Mouse (Mus musculus): Measurements from ENCODE around the gene Fam98a. TPM values are rescaled to one million over a fixed set of nuclear protein-coding genes. Genes with fewer than 3 reads are reported as not detected.

Gene Fam98a
- polyA plus RNA-seq, 1 experiment from 2014 or later, result 30.0 TPM

GRCm38 (mm10) chr17:75537050-75537445 lies 14.7 kb downstream of the Fam98a start:
- no peaks in the 10 kb centered on the region for H3K4me1 ChIP-seq (replicated peaks)
- H3K27me3 ChIP-seq, result no peaks in the 10 kb centered on the region
- 94% methylated on average over 7 of the region's 7 CpGs for WGBS
- no peak overlapping the region for H3K4me2 ChIP-seq (replicated peaks)
- peaks cover 36% of the 10 kb centered on the region for H3K36me3 ChIP-seq
- H3K9me3 ChIP-seq, result no peaks in the 10 kb centered on the region
- no peak overlapping the region for H3K4me3 ChIP-seq (replicated peaks)
- no peak overlapping the region for H3K9ac ChIP-seq (replicated peaks)
- H3K27ac ChIP-seq, result no peak overlapping the region
- ATAC-seq, result no peak

GRCm38 (mm10) chr17:75536396-75537049 lies 15.2 kb downstream of the Fam98a start:
- Histone ChIP-seq H3K4me1 (replicated peaks) (no peaks in the 10 kb centered on the region), H3K4me3 (replicated peaks) (no peak overlapping the region), H3K4me2 (replicated peaks) (no peak overlapping the region), H3K9me3 (no peaks in the 10 kb centered on the region), H3K36me3 (peaks cover 31% of the 10 kb centered on the region), H3K27ac (no peak overlapping the region), H3K9ac (replicated peaks) (no peak overlapping the region), H3K27me3 (no peaks in the 10 kb centered on the region)
- ATAC-seq, result 0 out of 2 replicates have a peak, but pooled peaks have one; percentile 60
- 43% methylated on average over 6 of the region's 6 CpGs for WGBS

- Histone ChIP-seq H3K9me3 (no peaks in the 10 kb centered on the region), H3K27ac (no peak overlapping the region), H3K4me3 (replicated peaks) (no peak overlapping the region), H3K4me1 (replicated peaks) (no peaks in the 10 kb centered on the region), H3K36me3 (peaks cover 31% of the 10 kb centered on the region), H3K4me2 (replicated peaks) (no peak overlapping the region), H3K27me3 (no peaks in the 10 kb centered on the region), H3K9ac (replicated peaks) (no peak overlapping the region)
- WGBS, result 94% methylated on average over 4 of the region's 4 CpGs
- no peak for ATAC-seq
These were observed 16.1 kb downstream of the Fam98a start for GRCm38 (mm10) chr17:75535612-75536011.

DNA sequence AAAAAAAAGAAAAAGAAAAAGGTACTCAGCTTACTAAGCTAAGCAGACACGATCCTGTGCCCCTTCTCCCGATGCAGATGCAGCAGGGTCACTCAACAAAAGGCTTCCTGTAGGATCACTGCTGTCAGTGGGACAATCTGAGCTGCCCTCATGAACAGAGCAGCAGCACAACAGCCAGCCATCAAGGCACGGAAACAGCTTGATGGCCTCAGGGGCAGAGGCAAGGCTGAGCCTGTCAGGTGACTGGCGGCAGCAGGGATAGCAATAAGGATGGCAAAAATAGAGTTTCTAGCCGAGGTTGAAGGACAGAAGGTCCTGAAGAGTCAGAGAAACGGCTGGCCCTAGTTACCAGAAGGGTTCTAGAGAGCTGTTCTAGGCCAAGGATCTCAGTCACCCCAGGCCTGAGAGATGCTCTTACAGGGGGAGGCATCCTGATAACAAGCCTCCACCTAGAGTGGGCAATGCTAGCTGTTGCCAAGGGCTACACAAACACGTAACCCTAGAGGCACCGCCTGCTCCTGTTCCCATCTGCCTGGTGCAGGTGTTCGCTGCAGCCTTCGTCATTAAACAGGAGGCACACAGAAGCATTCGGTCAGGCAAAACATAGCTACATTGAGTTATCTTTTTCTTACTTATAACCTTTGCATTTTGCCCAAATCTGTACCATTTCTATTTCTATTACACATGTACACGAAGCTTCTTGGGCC lies 17.3 kb downstream of the Fam98a start:
- Histone ChIP-seq H3K9me3 (no peaks in the 10 kb centered on the region), H3K27ac (no peak overlapping the region), H3K9ac (replicated peaks) (no peak overlapping the region), H3K36me3 (peaks cover 32% of the 10 kb centered on the region), H3K4me3 (replicated peaks) (no peak overlapping the region), H3K4me1 (replicated peaks) (no peaks in the 10 kb centered on the region), H3K4me2 (replicated peaks) (no peak overlapping the region), H3K27me3 (no peaks in the 10 kb centered on the region)
- peak; percentile 50 for ATAC-seq
- WGBS, result 78% methylated on average over 12 of the region's 12 CpGs

GRCm38 (mm10) chr17:75532469-75532986 lies 19.2 kb downstream of the Fam98a start:
- Histone ChIP-seq H3K9me3 (no peaks in the 10 kb centered on the region), H3K36me3 (peaks cover 19% of the 10 kb centered on the region), H3K4me1 (replicated peaks) (no peaks in the 10 kb centered on the region), H3K27me3 (no peaks in the 10 kb centered on the region), H3K4me2 (replicated peaks) (no peak overlapping the region), H3K4me3 (replicated peaks) (no peak overlapping the region), H3K27ac (no peak overlapping the region), H3K9ac (replicated peaks) (no peak overlapping the region)
- WGBS, result 78% methylated on average over 6 of the region's 6 CpGs
- ATAC-seq, result no peak

- H3K9me3 ChIP-seq, result no peaks in the 10 kb centered on the region
- H3K27me3 ChIP-seq, result no peaks in the 10 kb centered on the region
- 84% methylated on average over 14 of the region's 14 CpGs for WGBS
- H3K4me1 ChIP-seq (replicated peaks), result no peaks in the 10 kb centered on the region
- no peak overlapping the region for H3K27ac ChIP-seq
- H3K36me3 ChIP-seq, result peaks cover 5% of the 10 kb centered on the region; the same call in 1 of the 2 replicates
- ATAC-seq, result no peak
- H3K9ac ChIP-seq (replicated peaks), result no peak overlapping the region
- H3K4me2 ChIP-seq (replicated peaks), result no peak overlapping the region
- no peak overlapping the region for H3K4me3 ChIP-seq (replicated peaks)
These were observed 22.4 kb downstream of the Fam98a start for GRCm38 (mm10) chr17:75529222-75529935.

DNA sequence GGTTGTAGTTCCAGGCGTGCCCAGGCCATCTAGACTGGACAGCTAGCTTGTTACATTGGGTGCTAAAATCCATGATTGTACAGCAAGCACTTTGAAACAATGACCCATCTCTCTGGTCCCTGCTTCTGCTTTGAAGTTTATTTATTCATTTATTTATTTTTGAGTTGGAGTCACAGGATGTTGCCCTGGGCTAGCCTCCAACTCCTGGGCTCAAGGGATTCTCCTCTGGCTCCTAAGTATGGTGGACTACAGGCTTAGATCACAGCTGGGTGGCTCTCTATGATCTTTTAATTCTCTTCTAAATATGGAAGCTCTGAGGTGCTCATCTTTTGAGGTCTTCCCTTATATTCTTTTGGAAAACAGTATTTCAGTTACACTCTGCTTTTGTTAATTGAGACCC lies 25.3 kb downstream of the Fam98a start:
- peaks cover 10% of the 10 kb centered on the region for H3K4me1 ChIP-seq (replicated peaks)
- no peaks in the 10 kb centered on the region for H3K9me3 ChIP-seq
- no peak overlapping the region for H3K4me3 ChIP-seq (replicated peaks)
- no peak overlapping the region for H3K9ac ChIP-seq (replicated peaks)
- H3K4me2 ChIP-seq (replicated peaks), result no peak overlapping the region
- 100% methylated on average over 1 of the region's 1 CpGs for WGBS
- H3K27me3 ChIP-seq, result no peaks in the 10 kb centered on the region
- H3K27ac ChIP-seq, result no peak overlapping the region
- no peak for ATAC-seq
- H3K36me3 ChIP-seq, result peaks cover 5% of the 10 kb centered on the region; the same call in 1 of the 2 replicates

GRCm38 (mm10) chr17:75523812-75524211 lies 27.9 kb downstream of the Fam98a start:
- 65% methylated on average over 3 of the region's 3 CpGs for WGBS
- no peaks in the 10 kb centered on the region for H3K9me3 ChIP-seq
- no peaks in the 10 kb centered on the region for H3K36me3 ChIP-seq
- no peak overlapping the region for H3K27ac ChIP-seq
- H3K4me2 ChIP-seq (replicated peaks), result no peak overlapping the region
- H3K4me1 ChIP-seq (replicated peaks), result peaks cover 15% of the 10 kb centered on the region
- ATAC-seq, result no peak
- H3K4me3 ChIP-seq (replicated peaks), result no peak overlapping the region
- no peak overlapping the region for H3K9ac ChIP-seq (replicated peaks)
- no peaks in the 10 kb centered on the region for H3K27me3 ChIP-seq

- Histone ChIP-seq H3K27me3 (no peaks in the 10 kb centered on the region), H3K4me3 (replicated peaks) (no peak overlapping the region), H3K4me2 (replicated peaks) (no peak overlapping the region), H3K27ac (no peak overlapping the region), H3K36me3 (no peaks in the 10 kb centered on the region), H3K4me1 (replicated peaks) (peaks cover 15% of the 10 kb centered on the region), H3K9me3 (no peaks in the 10 kb centered on the region), H3K9ac (replicated peaks) (no peak overlapping the region)
- ATAC-seq, result peak; percentile 22; the same call in 1 of the 2 replicates
- 24% methylated on average over 9 of the region's 9 CpGs for WGBS
These were observed 29.2 kb downstream of the Fam98a start for GRCm38 (mm10) chr17:75522347-75523065.

DNA sequence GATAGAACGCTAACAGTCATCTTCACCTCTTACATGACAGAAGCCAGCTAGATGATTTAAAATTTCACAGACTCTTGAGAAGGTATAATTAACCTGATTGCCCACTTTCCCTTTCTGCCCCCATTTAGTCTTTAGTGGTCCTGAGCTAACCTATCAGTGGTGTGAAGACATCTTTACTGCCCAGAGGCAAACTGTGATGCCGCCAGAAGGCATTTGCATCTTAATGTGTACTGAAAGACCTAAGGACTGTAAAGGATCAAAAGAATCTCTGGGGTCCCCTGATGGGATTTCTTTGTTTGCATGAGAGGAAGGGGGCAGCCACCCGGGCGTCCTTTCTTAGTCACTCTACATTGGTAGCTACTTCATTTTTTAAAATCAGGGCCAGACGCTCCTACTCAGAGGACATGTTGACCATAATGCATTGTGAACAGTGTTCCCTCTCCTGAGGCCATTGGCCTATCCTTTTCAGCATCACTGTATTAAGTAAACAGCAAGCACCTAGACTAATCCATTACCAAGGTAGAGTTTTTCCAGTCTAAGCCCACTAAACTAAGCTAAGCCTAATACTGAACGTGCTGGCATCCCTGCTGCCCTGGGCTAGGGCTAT lies 30.4 kb downstream of the Fam98a start:
- no peak overlapping the region for H3K4me2 ChIP-seq (replicated peaks)
- H3K36me3 ChIP-seq, result no peaks in the 10 kb centered on the region
- H3K9me3 ChIP-seq, result no peaks in the 10 kb centered on the region
- peaks cover 15% of the 10 kb centered on the region for H3K4me1 ChIP-seq (replicated peaks)
- ATAC-seq, result peak; percentile 53
- 13% methylated on average over 6 of the region's 6 CpGs for WGBS
- H3K4me3 ChIP-seq (replicated peaks), result no peak overlapping the region
- no peaks in the 10 kb centered on the region for H3K27me3 ChIP-seq
- no peak overlapping the region for H3K27ac ChIP-seq
- no peak overlapping the region for H3K9ac ChIP-seq (replicated peaks)

DNA sequence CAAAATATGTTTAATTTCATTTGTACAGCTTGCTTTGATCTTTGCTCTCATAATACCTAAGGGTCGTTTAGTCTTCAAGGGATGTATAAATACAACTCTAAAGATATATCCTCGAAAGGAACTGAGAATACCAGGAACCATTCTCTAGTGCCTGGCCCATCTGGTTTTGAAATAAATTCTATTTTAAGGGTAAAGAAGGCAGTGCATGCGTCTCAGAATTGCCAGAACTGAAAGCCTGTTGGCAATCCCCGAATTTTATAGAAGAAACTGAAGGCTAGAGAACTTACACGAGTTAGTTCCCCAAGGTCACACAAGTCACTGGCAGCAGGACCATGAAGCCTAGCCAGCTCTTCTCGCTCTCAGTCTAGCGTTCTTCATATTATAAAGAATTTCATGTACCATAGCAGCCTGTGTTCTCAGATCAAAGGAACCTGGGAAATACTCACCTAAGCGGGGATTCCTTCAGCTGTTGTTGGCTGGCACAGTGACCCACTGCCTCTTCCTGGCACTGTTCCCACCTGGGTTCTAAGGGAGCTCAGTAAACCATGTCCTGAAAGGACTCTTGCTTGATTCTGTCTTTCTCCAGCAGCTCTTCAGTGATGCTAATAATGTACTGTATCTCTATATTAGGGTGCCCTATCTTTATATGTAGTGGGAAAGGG lies 32.4 kb downstream of the Fam98a start:
- no peaks in the 10 kb centered on the region for H3K36me3 ChIP-seq
- 88% methylated on average over 8 of the region's 8 CpGs for WGBS
- ATAC-seq, result no peak
- H3K27me3 ChIP-seq, result no peaks in the 10 kb centered on the region
- H3K4me2 ChIP-seq (replicated peaks), result no peak overlapping the region
- H3K9me3 ChIP-seq, result no peaks in the 10 kb centered on the region
- peaks cover 15% of the 10 kb centered on the region for H3K4me1 ChIP-seq (replicated peaks)
- no peak overlapping the region for H3K27ac ChIP-seq
- no peak overlapping the region for H3K9ac ChIP-seq (replicated peaks)
- H3K4me3 ChIP-seq (replicated peaks), result no peak overlapping the region
